Mouse (Mus musculus): ENCODE measurements around the gene Cdhr2.

Cdhr2 gene

DNA sequence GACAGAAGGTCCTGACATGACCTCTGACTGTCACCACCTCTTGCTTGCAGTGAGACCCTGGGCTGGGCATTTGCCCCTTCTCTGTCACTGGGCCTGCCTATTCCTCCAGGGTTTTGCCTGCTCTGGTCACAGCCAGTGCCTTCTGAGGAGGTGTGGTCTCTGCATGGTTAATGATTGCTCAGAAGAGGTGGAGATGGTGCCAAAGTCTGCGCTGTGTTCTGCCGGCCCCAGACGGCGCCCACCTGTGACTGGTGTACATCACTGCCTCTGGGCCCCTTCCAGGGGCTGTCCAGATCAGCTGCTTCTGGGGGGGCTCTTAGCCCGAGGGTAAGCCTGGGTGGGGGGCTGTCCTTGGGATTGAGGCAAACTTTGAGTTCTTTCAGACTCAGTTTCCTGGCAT is at the start of gene Cdhr2:
Gene Cdhr2, plus strand, starts transcription at position 219 of the 400 bp plus-strand sequence.
- no peak for DNase-seq (ENCODE audit: low spot score)

- DNase-seq (ENCODE audit: low spot score): no peak
These were observed 40.4 kb upstream of the Cdhr2 start for GRCm38 (mm10) chr13:54660877-54661276.

- no peak for DNase-seq (ENCODE audit: low spot score)
These were observed 39.9 kb upstream of the Cdhr2 start for GRCm38 (mm10) chr13:54661358-54661757.

DNA sequence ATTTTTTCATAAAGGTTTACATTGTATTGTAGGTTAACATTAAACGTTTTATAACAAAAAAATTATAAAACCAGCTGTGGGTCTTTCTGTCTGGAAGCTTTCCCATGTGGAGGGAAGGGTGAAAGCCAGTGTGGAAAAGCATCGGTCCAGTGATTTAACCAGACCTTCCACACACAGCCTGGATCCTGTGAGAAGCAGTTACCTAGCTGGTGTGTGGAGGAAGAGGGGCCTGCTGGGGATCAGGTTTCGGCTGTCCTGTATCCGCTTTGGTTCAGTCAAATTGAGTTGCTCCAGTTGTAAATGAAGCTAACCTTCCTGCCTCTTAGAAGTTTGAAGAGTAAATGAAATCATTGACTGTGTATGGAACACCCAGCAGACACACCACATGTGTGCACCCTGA is 37.3 kb upstream of the Cdhr2 start:
- no peak for DNase-seq (ENCODE audit: low spot score)

DNA sequence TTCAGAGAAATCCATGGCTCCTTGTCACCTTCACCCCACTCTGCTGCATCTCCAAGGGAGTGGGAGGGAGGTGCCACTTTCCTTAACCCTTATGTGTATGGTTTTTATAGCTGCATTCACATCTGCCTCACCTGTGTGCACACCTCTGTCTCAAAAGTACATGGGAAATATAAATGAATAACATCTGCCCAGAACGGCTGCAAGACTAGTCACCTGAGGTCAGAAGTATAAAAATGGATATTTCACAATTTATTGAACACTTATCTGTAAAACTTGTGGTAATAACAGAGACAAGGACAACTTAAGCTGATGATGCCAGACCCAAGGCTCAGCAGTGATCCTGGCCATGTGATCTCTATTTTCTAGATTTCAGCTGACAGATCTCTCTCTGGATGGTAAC is 36.8 kb upstream of the Cdhr2 start:
- DNase-seq (ENCODE audit: low spot score): no peak

DNA sequence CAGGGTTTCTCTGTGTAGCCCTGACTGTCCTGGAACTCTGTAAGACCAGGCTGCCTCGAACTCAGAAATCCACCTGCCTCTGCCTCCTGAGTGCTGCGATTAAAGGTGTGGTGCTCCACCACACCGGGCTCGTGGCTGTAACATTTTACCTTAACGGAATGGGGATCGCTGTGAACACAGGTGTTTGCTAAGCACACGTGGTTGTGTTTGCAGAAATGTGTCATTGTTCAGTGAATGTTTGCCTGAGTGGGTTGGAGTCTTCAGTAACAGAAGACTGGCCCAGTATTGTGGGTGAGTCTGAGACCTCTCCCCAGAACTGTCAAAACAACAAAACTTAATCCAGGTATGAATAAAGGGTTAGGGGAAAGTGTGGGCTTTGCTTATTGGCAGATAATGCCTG is 36.2 kb upstream of the Cdhr2 start:
- DNase-seq (ENCODE audit: low spot score): no peak

- DNase-seq (ENCODE audit: low spot score): no peak
These were observed 30.8 kb upstream of the Cdhr2 start for GRCm38 (mm10) chr13:54670491-54670890.

GRCm38 (mm10) chr13:54675895-54676590 is 25.2 kb upstream of the Cdhr2 start:
- no peak for DNase-seq (ENCODE audit: low spot score)

- no peak for DNase-seq (ENCODE audit: low spot score)
These were observed 23.0 kb upstream of the Cdhr2 start for GRCm38 (mm10) chr13:54678263-54678662.

- no peak for DNase-seq (ENCODE audit: low spot score)
These were observed 20.9 kb upstream of the Cdhr2 start for GRCm38 (mm10) chr13:54680184-54680853.

DNA sequence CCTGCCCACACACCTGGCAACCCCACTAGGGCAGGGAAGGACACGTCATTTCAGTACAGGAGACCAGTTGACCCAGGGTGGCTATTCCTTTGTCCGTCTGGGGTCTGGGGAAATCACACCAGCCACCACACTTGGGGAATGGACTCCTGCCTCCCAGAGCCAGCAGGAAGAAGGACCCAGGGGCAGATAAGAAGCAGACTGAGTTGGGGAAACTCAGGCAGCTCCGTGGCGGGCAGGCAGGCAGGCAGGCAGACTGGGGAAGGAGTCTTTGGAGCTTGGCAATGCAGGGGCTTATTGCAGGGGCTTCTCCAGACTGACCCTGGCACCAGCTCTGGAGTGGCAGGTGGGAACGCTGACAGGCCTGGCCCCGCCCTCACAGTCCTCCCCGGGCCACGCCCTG is 20.0 kb upstream of the Cdhr2 start:
- no peak for DNase-seq (ENCODE audit: low spot score)

GRCm38 (mm10) chr13:54683301-54683700 is 18.0 kb upstream of the Cdhr2 start:
- no peak for DNase-seq (ENCODE audit: low spot score)

GRCm38 (mm10) chr13:54684140-54684896 is 16.9 kb upstream of the Cdhr2 start:
- no peak for DNase-seq (ENCODE audit: low spot score)

DNA sequence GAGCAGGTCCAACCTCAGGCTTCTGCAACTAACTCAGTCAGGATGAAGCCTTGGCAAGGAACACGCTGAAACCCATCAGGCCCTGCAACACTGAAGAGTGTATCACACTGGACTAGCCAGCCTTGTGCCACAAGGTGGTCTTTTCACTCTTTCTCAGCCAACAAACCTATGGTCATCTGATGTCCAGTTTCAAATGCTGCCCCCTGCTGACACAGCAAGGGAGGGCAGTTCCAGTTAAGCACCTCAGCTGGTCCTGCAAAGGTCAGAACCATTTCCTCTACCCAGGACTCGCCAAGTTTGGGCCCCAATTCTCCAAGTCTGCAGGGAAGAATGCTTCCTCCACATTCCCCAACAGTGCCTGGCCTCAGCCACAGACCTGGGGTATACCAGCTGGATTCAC is 16.1 kb upstream of the Cdhr2 start:
- no peak for DNase-seq (ENCODE audit: low spot score)

- no peak for DNase-seq (ENCODE audit: low spot score)
These were observed 14.9 kb upstream of the Cdhr2 start for GRCm38 (mm10) chr13:54686139-54687053.

- peak; percentile 61 for DNase-seq (ENCODE audit: low spot score)
These were observed 14.2 kb upstream of the Cdhr2 start for GRCm38 (mm10) chr13:54687096-54687495.

GRCm38 (mm10) chr13:54687575-54688424 is 13.5 kb upstream of the Cdhr2 start:
- peak; percentile 96 for DNase-seq (ENCODE audit: low spot score)

DNA sequence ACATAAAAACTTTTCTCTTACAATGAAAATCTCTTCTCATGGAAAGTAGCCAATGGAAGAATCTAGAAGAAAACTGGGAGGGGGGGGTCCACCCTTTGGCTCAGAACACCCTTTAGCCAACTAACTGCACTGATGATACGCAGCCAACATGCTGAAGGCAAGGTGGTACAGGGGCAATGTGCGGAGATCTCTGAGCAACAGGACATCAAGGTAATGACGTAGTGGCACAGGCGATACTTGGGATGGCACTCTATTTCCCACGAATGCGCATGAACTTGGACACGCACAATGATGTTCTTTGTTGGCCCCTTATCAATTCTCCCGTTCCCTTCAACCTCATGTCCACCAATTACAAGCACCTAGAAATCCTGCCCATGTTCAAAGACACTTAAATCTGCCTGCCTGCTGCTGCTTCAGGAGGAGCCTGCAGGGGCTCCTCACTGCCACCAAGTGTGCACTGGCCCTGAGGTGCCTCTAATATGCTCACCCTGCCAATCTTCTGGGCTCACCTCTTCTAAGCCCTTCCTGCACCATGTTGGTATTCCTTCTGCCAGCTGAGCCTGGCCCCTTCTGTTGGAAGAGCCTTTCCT is 11.0 kb upstream of the Cdhr2 start:
- DNase-seq (ENCODE audit: low spot score): no peak

GRCm38 (mm10) chr13:54691737-54692136 is 9.5 kb upstream of the Cdhr2 start:
- DNase-seq (ENCODE audit: low spot score): no peak

DNA sequence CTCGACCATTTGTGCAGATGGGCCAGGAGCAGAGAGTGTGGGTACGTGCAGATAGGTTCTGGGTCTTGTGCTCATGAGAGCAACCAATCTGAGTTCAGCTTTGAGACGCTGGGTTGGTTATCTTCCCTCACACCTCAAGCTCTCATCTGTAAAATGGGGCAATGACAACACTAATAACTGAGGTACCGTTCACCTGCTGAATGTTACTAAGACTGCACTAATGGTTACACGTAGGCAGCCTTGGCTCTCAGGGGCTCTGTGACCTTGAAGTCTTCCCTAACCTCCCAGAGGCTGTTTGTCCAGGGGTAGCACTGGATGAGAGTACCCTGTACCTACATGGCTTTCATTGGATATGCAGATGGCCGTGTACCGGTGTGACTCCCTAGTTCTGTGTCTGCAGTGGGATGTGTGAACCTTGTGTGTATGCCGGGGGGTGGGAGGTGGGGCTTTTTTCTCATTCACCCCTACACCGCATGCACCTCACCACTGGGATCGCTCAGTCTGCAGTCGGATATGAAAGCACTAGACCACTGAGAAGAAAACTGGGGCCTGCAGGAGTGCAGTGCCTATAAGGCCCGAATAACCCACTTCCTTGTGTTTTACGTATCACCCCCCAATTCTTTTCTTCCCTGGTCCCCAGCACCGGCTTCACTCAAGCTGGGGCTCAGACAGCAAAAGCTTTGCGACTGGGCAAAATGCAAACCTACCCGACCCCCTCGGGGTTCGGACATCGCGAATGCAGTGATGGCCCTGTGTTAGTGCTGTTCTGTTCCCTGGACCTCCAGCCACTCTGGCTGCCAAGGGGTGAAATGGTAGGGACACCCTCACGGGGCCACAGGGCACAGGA is 8.3 kb upstream of the Cdhr2 start:
- no peak for DNase-seq (ENCODE audit: low spot score)
